Mouse (Mus musculus): ENCODE measurements around the gene Tmtc1.

Gene Tmtc1

DNA sequence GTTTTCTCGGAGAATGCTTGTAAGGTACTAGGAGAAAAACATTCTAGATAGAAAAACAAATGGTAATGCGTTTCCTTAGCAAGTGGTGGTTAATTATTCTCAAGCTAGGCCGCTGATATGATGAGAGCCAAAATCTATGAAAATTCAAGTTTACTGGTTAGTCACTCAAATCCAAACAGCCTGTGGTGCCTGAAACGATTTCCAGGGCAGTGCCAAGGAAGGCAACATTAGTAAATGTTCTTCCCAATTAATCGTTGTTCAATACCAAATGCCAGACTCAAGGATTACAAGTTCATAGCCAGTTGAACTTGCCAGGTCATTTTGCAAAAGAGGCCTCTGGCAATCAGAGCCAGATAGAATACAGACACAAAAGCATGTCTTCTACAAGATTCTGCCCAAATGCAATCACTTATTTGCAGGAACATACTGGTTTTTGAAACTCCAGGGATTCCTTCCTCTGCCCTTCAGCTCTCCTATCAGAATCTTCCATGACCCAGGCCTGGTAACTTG lies 128.6 kb downstream of the Tmtc1 start:
- DNase-seq (ENCODE audit: low spot score in 2 of 2): no peak

DNA sequence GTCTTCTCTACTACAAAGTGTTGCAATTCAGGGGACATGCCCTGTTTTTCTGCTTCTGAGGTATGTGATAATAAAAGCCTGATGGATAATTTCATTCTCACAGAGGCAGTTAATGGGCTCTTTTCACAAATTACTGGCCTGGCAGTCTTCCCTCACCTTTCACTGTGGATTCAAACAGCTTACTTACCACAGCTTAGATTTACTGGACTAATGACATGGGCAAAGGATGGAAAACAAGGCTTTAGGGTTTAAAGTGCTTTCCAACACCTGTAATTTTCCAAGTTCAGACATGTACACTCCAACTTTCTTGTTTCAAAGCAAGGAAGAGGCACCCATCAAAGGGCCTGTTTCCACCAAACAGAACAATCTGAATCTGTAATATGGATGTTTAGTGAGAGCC lies 129.1 kb downstream of the Tmtc1 start:
- no peak for DNase-seq (ENCODE audit: low spot score in 2 of 2)

DNA sequence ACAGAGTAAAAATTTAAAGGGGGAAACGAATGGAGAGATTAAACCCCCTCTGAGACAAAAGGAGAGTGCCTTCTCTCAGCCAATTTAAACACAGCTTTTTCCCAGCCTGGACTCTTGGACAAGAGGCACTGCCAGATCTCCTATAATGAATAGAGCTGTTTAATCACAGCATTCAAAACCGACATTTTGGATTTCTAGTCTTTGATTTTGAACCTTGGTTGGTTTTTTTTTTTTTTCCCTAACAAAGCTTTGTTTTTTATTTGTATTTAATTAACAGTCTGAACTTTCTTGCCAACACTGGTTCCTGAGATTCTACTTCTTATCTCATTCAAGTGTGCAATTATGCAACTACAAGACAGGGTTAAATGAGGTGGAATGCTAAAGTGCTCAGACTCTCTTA lies 133.2 kb downstream of the Tmtc1 start:
- DNase-seq (ENCODE audit: low spot score in 2 of 2): no peak

DNA sequence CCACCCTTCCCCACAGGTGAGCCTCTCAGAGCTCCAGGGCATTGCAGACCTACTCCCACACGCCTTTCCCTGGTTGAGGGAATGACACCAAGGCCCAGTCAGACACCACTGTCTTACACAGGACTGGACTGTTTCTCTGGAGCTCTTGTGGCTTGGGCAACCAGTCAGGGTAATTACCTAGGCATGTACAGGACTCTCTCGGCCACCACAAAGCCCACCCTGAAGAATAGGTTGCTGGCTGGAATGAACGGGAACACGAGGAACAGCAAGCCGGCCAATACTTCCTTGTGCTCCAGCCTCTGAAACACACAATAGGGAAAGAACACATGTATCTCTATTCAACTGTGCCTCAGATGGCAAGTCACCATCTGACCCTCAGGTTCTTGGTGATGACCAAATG lies 138.4 kb downstream of the Tmtc1 start:
- no peak for DNase-seq (ENCODE audit: low spot score in 2 of 2)

DNA sequence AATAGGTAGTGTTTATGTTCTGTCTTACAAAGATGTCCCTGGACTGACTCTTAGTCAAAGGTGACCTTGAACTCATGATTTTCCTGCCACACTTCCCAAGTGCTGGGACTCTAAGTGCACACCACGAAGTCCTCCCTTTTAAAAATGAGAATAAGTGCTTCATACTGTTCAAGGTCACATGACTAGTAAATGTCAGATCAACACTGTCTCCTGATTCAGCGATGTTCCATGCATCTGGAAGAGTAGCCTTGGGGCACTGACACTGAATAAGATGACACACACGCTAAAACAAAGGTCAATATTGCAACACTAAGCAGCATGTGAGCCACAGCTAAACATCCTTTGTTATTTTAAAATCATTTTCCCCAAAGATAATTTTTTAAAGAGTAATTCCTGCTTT lies 139.0 kb downstream of the Tmtc1 start:
- no peak for DNase-seq (ENCODE audit: low spot score in 2 of 2)

DNA sequence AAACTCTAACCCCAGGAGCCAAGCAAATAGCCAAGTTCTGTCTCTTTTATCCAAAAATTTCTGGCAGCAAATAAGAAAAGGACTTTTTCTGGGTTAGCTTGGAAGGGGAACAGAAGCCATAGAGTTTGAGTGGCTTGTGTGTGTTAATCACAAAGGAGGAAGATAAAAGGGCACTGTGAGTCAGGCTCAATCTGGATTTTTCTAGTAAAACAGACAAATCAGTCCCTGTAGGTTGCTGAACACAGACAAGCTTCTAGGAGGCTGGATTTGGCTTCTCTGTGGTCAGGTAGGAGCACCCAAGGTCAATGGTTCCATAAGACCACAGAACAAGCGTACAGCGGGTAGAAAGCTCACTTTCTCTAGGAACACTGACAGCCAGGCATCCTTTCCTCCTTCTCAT lies 141.9 kb downstream of the Tmtc1 start:
- DNase-seq (ENCODE audit: low spot score in 2 of 2): no peak

DNA sequence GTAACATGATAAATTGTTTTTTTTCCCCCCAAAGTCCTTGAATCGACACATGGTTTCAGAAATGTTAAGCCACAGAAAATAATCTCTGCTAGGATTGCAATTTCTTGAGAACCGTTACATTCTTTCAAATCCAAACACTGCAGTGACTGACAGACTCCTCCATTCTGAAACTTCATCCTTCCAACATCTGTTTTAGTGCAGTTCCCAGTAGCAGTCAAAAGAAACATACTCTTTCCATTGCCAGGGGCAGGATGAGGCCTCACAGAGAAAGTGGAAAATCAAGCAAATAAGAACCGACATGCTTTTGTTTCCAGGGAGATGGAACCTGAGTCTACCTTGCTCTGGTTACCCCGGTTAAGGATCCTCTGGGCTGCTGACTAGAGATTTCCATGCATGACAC lies 147.1 kb downstream of the Tmtc1 start:
- no peak for DNase-seq (ENCODE audit: low spot score in 2 of 2)

DNA sequence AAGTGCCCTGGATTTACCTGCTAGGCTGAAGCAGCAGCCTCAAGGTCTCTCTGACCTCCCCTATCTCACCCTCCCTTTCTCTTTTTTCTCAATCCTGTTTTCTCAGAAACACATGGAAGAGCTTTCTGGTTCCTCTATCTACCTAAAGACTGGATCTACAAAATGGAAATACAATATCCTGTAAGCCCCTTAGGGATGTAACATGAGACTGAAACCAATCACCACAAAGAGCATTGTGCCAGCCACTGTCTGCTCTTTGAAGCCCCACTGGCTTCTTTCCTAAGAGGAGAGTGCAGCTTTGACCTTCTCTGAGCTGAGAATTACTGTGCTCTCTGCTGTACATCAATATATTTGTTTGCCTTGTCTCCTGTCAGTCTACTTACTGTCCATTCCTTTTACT lies 147.8 kb downstream of the Tmtc1 start:
- DNase-seq (ENCODE audit: low spot score in 2 of 2): no peak

DNA sequence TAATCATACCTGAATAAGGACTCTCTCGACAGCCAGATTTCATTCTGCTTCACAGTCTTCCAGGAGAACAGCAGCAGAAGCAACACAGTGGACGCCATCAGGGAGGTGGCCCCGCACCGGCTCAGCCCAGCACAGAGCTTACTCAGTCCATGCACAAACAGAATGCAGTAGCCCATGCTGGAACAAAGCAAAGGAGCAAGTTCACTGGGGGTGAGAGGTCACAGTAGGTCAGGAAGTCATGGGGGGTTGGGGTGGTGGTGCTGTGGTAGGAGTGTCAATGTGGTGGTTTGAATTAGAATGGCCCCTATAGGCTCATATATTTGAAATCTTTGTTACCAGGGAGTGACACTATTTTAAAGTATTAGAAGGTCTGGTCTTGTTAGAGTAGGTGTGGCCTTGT lies 149.7 kb downstream of the Tmtc1 start:
- DNase-seq (ENCODE audit: low spot score in 2 of 2): no peak

DNA sequence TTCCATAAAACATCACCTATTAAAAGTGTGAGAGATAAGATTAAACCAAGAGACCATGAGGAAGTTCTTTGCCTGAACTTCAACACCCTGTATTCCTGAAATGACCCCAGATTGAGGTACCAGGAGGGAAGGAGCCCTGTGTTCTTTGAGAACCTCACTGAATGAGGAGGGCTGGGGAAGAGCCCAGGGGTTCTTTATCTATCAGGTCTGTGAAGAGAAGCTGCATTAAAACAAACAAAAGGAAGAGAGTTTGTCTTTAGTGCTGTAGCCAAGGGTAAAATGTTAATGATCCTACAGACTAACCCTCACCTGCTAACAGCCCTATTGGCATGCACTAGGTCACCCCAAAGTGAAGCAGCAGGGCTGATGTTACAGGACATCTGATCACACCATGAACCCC lies 153.3 kb downstream of the Tmtc1 start:
- DNase-seq (ENCODE audit: low spot score in 2 of 2): no peak

DNA sequence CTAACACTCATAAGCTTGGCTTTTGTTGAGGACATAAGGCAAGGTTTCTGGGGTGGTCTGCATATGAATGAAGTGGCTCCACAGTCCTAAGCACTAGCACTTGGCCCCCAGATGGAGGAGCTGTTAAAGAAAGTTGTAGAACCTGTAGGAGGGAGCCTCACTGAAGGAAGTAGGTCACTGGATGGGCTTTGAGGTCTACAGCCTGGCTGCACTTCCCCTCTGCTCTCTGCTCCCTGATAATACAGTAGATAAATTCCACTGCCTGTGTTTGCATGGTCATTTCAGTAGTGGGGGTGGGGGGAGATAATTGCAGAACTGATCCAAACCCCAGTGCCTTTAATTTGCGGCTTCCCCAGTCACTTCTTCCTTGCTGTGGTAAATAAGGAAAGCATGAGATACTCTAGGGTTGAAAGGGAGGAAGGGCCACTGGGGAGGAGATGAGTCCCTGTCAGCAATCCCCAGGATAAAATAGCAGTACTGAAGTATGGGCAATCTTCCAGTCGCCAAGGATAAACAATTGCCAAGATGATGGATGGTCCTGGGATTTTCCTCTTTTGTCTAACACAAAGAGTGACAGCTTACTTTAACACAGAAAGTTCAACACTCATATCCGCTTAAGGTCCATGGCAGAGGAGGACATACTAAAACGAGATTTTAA lies 160.8 kb downstream of the Tmtc1 start:
- DNase-seq (ENCODE audit: low spot score in 2 of 2): no peak

DNA sequence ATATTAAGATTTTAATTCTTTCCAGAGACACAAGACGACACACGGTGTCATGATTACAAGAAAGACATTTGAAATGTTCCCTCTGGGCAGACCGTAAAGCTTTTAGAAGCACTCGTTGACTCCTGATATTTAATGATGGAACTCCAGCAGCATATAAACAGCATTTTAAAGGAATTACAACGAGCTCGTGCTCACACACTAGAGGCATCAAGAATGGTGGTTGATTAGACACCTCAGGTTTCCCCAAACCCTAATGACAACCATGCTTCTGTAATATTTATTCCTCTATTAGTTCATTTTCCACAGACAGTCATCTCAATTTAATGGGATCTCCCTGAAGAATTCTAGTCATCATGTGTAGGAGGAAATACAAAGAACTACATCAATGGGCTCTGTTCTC lies 164.9 kb downstream of the Tmtc1 start:
- DNase-seq (ENCODE audit: low spot score in 2 of 2): no peak

DNA sequence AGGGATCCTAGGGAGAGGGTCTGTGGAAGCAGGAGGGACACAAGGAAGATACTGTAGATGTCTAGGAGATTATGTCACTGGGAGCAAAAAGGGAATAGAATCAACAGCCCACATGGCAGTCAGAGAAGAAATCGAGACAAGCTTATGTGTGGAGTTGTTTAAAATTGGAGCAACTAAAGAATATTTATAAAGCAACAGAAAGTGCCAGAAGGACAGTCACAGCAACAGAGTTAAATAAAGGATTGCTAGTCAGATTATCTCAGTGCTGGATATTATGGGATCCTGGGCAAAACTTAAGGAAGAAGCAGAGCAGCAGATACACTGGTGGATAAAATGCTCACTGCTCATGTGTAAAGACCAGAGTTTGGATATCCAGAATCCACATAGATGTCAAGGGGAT lies 167.8 kb downstream of the Tmtc1 start:
- DNase-seq (ENCODE audit: low spot score in 2 of 2): no peak

DNA sequence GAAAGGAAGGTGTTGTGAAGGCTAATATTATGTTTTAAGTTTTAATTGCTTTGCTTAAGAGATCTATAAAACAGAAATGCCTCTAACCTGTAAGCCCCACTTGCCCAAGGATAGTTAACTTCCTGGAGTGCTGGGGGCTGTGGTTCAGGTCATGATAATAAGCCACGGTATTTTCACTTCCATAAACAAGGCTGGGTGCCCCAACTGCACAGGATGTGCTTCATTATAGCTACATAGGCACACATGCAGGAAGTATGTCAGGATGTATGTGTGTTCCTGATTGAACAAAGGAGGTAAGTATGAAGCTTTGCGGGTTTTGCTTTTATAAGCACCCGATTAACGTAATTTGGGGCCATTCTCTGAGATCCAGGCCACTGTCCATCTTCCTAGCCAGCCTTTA lies 169.1 kb downstream of the Tmtc1 start:
- no peak for DNase-seq (ENCODE audit: low spot score in 2 of 2)

DNA sequence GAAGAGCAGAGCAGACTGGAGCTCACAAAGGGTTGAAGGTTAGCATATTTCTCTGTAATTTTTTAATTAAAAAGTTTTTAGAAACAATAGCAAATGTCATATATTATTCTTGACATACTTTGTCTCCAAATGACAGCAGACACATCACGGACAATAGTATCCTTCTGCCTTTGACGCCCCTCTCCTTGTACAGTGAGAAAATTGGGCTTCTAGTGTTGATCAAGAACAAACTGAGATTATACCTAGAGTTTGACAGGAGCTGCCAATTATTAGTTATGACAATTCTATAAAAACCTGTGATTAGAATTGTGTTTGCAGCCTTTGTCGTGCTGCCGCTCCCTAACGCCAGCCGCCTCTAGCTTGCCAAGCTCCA lies 183.5 kb downstream of the Tmtc1 start:
- no peak for DNase-seq (ENCODE audit: low spot score in 2 of 2)

DNA sequence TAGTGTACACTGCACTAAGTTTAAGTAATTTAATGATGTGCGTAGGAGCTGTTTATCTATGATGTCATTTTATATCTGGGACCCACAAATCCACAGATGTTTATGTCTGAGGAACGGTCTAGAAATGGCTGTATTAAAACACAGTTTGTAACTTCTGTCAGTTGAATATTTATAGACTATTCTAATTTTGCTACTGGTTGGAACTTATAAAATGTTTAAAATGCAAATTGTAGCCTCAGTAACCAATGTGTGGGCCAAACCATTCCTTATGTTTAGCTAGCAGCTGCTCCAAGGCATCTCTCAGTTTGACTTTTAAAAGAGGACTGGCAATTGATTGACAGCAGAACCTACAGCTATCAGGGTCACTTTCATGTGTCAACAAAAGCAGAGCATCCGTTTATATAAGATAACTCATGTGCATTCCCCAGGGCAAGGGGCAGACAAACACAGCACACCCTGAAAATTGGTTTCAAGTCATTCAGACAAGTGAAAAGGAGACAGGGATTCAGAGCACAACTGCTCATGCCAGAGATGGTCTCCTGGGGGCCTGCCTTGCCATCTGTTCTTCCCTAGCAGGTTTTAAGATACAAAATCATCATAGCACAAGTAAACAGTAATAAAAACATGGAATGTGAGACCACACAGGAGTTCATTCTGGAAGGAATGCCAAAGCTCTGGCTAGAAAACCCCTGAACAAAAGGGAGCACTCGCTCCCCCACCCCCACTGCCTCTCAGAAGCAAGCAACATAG lies 184.0 kb downstream of the Tmtc1 start:
- DNase-seq (ENCODE audit: low spot score in 2 of 2): no peak

DNA sequence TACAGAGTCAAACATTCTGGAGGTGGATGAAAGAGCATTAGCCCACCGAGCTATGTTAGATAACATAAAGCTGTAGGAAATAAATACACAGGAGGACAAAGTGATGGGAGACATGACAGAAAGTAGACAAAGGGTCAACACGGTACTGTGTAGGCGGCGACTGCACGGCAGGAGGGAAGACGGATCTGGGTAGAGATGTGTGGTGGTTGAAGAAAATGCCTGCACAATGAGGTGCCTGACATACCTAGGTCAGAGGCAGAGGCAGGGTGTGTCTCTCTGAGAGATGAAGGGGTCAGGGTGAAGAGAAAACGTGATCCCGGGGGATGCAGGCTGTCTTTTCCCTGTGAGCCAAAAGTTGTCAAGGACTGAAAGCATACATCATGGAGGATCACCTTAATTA lies 185.1 kb downstream of the Tmtc1 start:
- DNase-seq (ENCODE audit: low spot score in 2 of 2): no peak

DNA sequence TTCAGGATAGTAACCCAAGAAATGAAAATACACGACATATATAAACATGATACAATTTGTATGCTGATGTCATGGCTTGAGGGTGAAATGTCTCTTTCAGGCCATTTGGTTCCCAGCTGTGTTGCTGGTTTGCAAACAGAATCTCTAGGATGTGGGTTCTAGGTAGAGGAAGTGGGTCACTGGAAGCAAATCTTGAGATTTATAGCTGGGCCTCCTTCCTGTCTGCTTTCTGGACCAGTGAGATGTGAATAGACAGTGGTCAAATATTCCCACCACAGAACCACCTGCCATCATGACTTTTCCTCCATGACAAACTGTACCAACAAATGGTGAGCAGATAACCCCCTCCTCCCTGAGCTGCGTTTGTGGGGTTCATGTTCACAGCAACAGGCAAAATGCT lies 186.4 kb downstream of the Tmtc1 start:
- DNase-seq (ENCODE audit: low spot score in 2 of 2): no peak

DNA sequence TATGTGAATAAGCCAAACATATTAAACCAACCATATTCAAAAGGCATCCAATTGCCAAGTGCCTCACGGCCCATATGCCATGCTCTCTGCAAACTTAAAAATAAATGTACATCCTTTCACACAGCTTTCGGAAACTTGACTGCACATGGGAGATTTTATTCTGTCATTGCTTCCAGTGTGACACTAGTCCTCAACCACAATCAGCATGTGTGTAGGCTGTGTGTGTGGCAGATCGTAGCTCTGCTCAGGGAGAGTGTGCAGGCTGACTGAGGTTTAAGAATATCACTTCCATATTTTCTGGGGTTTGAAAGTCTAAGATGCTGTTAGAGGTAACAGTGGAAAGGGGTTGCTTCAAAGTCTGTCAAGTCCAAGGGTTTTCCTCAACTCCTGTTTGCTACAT lies 188.1 kb downstream of the Tmtc1 start:
- DNase-seq (ENCODE audit: low spot score in 2 of 2): no peak

DNA sequence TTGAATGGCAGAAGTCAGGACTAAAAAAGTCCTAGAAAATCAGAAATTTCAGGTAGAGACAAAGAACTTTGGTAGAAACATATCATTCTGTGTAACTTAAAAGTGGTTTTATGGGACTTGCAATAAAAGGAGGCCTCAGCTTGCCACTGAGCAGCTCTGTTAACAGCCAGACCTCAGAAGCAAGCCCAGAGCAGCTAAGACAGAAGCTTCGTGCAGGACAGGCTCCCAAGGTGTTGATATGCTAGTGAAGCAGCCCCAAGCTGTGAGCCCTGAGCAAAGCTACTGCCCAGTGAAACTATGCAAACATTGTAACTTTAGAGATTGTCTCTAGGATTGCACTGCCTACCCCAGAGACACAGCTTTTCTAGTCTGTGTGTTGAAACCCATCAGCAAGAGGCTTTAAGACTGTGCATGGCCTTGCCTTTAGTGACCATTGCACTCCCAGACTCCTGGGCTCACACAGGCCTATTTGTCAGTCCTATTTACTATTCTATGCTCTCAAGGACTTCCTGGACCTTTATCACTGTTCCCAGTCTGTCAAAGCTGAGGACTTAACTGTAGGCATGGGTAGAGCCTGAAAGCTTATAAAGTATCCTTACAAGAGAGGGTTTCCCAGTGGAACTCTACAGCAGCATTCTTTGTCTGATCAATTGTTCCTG lies 188.7 kb downstream of the Tmtc1 start:
- DNase-seq (ENCODE audit: low spot score in 2 of 2): no peak

DNA sequence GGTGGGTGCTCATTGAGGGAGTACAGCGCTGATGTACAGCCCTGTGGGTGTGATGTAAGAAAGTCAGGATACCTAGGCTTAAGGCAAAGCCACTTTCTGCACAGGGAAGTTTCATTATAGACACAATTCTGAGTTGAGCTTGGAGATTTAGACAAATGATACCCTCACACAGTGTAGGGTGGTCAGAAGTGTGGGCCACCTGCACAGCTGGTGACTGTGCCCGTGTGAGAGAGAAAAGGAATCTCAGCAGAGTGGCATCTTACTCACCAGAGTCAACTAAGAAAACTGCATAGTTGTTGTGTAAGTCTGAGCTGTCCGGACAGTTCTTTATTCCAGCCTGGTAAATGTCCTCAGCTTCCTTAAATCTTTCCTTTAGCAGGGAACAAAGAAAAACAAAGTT lies 195.0 kb downstream of the Tmtc1 start:
- no peak for DNase-seq (ENCODE audit: low spot score in 2 of 2)

DNA sequence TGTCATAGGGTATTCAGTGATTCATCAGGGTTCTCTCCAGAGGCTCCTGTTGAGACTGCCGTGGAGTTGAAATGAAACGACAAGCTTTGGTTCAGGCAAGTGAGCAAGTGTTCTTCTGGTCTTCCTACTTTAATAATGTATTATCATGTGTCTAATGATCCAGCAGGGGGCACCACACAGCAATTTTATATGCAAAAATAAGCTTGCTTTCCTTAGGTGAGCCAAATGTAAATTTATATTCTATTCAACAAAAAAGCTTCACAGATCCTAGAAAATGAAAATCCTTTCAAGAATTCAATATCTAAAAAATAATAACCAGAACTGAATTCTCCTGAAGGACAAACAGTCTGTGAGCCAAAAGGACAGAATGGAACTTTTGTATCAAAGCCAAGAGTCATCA lies 195.6 kb downstream of the Tmtc1 start:
- no peak for DNase-seq (ENCODE audit: low spot score in 2 of 2)

DNA sequence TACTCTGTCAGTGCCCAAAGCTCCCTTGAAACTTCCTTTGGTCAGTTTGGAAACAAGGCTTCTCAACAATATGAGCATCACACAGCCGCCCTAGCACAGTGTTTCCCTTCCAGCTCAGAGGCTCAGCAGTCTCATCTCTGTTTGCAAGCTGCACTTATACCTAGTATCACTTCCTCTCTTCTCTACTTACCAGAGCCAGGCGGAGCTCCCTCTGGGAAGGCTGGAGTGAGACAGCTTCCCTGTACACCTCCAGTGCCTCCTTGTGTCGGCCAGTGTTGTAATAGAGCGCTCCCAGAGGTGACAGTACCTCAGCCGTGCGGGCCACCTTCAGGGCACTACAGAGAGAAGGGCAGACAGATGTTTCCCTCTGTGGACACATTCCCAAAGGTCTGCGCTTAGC lies 197.6 kb downstream of the Tmtc1 start:
- no peak for DNase-seq (ENCODE audit: low spot score in 2 of 2)
